Mouse (Mus musculus) myocyte (in vitro differentiated cells): ENCODE measurements around the gene Gm14743. TPM values are rescaled to one million over a fixed set of nuclear protein-coding genes. Genes with fewer than 3 reads are reported as not detected.
"Not testable (repeated sequence)": the region's sequence is repeated elsewhere in the genome, so short reads cannot be mapped to it uniquely, and the experiment has no call there.

Experiments used
- H3K27me3 ChIP-seq: one replicate; pipeline ENCODE4 v1.6.1; 2011; ENCODE audit not compliant: control insufficient read depth, insufficient read depth, insufficient read length
- H3K36me3 ChIP-seq: one replicate; pipeline ENCODE4 v1.6.1; 2011; ENCODE audit not compliant: control insufficient read depth, insufficient read depth
- H3K4me2 ChIP-seq: one replicate; pipeline ENCODE4 v1.6.1; 2011; ENCODE audit warnings: low read depth, control low read depth
- H3K4me3 ChIP-seq: one replicate; pipeline ENCODE4 v1.5.1; 2011; ENCODE audit warnings: mild to moderate bottlenecking, control low read depth, moderate library complexity
- H3K79me2 ChIP-seq: one replicate; pipeline ENCODE4 v1.6.1; 2011; ENCODE audit not compliant: control insufficient read depth, insufficient read depth
- H3ac ChIP-seq: one replicate; pipeline ENCODE4 v1.6.1; 2011; ENCODE audit not compliant: control insufficient read depth, insufficient read length
- POLR2A ChIP-seq: IDR thresholded peaks from one replicate; pipeline ENCODE4 v1.6.1; 2011; ENCODE audit warnings: low read depth, mild to moderate bottlenecking, control low read depth, moderate library complexity; ENCODE audit not compliant: insufficient read length
- polyA plus RNA-seq: library from polyadenylated mRNA; unstranded; fragments of >200 nt; fragmentation: generic; extraction: Trizol; gene quantifications from one replicate; pipeline ENCODE4 v1.2.1, GENCODE M21; 2012; ENCODE audit warnings: missing spikeins

Gene Gm14743
- polyA plus RNA-seq: not detected

DNA sequence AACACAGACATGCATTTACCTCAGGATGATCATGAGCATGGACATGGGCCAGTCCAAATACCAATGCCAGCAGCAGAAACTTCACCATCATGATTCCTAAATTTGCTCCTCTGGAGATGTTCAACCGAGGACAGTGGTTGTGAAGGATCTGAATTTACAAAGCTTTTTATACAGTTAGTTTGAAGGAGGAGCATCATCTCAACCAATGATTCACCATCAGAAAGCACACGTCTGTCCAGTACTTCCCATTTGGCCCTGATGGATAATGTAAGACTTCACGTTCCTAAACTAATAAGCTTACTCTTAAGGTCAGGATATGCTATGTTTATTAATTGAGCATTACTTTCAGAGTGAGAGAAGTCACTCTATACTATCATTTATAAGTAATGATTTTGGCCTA is at the start of gene Gm14743:
TSS of gene Gm14743 (minus strand) at position 101 of the 400 bp plus-strand sequence.
- H3ac ChIP-seq, H3K79me2 ChIP-seq, H3K4me3 ChIP-seq, H3K4me2 ChIP-seq, H3K27me3 ChIP-seq, H3K36me3 ChIP-seq: not testable (repeated sequence)

DNA sequence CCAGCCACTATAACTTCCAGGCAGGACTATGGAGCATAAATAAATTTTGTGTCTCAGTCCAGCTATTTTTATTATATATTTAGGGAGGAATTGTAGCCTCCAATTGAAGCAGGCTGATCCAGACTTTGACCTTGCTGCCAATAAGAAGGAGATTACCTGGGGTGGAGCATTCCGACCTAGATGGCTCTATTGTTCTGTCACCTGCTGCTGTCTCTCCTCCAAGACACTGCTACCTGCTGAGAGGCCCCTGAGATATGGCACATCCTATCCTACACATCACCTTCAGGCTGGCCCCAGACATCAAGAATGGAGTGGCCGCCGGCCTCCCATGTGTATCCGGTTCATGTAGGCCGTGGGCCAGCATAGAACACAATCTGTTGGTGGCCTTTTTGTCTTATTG is 42.9 kb downstream of the Gm14743 start:
- Histone ChIP-seq H3K4me2 (no peak overlapping the region), H3K27me3 (no peaks in the 10 kb centered on the region), H3K4me3 (no peak overlapping the region), H3K36me3 (no peaks in the 10 kb centered on the region), H3ac (no peak overlapping the region), H3K79me2 (no peaks in the 10 kb centered on the region)
- no peak for TF ChIP-seq POLR2A

DNA sequence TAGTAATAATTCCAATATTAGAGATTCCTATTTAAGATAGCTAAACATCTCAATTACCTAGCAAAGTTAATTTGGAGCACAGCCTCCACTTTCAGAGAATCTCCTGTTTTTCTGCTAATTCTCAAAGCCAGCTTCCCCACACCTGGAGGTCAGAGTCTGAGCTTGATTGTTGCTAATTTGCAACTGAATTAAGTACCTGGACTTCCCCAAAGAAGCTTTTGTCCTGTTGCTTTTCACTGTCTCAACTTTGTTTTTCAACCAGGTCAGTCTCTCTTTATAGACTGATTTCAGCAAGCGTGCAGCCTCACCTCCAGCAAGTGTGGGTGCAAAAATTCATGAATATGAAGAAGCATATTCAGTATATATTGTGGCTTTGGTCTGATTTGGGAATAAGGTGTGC is 43.5 kb downstream of the Gm14743 start:
- H3K79me2 ChIP-seq, H3K4me2 ChIP-seq, H3K27me3 ChIP-seq, H3K36me3 ChIP-seq, H3ac ChIP-seq, H3K4me3 ChIP-seq: not testable (repeated sequence)

Other genes starting within 250 kb of the Gm14743 start
- not detected for gene Obp1a, start 154.5 kb downstream of the Gm14743 start, polyA plus RNA-seq
- not detected for gene Gm5938, start 120.5 kb downstream of the Gm14743 start, polyA plus RNA-seq
- not detected for gene Obp1b, start 59.1 kb downstream of the Gm14743 start, polyA plus RNA-seq
- gene 4930480E11Rik, start 123.7 kb upstream of the Gm14743 start, polyA plus RNA-seq: not detected